Mouse (Mus musculus): ENCODE measurements around the gene Mmd2. TPM values are rescaled to one million over a fixed set of nuclear protein-coding genes. Genes with fewer than 3 reads are reported as not detected.

Mmd2 gene
- total RNA-seq, 2 experiments from 2014 or later = not detected

DNA sequence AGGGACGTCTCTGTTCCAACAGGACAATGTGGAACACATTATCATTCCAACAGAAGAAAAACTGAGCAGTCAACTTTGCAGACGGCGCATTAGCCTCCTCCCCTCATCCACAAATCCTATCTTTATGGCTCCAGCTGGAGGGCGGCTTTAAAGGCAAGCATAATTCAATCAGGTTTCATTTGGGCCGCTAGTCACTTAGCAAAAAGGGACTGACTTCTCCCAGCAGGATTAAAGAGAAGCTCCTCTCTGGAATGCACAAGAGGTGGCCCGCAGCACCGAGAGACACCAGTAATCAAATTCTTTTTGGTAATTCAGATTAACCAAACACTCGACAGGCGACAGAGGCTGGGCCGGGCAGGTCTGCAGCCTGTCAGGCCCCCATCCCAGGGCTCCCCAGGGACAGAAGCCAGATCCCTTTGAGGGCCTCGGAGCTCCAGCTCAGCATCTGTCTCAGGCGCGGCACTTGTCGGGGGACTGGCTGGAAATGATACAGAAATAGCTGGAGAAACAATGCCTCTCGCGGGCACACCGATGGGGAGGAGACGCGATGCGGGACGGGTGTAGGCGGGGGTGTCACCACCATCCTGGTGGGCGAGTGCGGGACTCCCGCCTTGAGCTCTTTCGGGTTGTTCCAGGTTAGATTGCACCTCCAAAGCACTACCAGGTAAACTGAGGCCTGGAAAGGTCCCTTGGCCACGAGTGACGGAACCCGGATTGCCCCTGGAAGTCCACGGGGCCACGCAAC lies 58.5 kb downstream of the Mmd2 start:
- no peak for ATAC-seq (ENCODE audit: poor library complexity, severe bottlenecking)

DNA sequence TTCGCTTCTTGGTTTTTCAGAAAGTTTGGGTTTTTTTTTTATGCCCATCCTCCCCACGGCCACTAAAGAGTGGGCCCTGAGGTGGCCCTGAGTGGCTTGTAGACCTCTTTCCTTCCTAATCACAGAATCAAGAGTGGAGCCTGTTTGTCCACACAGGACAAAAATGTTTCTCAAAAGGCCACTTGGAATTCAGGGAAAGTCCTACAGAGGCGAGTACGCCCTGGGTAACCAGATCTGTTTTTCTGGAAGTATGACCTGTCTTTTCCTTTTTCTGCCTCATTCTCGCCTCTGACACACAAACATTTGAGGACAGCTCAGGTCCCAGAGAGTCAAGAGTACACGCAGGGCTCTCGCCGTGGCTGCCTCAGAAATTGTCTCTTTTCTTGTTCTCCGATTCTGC lies 59.2 kb downstream of the Mmd2 start:
- ATAC-seq (ENCODE audit: poor library complexity, severe bottlenecking) = no peak

DNA sequence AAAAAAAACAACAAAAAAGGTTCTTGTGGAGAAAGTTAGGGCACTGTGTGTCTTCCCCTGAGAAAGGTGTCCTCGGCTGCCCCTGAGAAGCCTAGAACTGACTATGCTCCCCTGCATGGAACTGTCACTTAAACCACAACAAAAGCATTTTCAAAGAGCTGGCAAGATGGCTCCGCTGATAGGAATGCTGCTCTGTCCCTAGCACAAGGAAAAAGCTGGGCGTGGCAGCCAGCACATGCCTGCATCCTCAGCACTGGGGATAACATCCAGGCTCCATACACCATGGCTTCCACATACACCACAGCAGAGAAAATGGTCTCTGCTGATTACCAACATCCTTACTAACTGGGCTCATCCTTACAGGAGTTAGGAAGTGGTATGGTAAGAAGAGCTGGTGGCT lies 61.5 kb downstream of the Mmd2 start:
- ATAC-seq (ENCODE audit: poor library complexity, severe bottlenecking) = no peak

DNA sequence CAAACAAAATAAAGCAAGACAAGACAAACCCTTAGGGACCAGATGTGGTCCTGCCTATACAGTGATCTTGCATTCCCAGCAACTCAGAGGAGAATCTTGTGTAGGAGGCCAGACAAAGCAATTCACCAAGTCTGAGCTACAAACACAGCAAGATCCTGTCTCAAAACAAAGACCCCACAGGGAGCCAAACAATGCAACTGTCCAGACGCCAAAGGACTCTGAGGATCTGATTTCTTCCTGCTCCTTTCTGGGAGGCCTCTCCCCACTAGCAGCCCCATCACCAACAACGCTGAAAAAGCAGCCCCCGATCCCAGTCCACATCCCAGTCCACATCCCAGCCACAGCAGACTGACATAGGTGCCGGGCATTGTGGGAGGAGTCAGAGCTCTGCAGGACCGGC lies 62.3 kb downstream of the Mmd2 start:
- no peak for ATAC-seq (ENCODE audit: poor library complexity, severe bottlenecking)

DNA sequence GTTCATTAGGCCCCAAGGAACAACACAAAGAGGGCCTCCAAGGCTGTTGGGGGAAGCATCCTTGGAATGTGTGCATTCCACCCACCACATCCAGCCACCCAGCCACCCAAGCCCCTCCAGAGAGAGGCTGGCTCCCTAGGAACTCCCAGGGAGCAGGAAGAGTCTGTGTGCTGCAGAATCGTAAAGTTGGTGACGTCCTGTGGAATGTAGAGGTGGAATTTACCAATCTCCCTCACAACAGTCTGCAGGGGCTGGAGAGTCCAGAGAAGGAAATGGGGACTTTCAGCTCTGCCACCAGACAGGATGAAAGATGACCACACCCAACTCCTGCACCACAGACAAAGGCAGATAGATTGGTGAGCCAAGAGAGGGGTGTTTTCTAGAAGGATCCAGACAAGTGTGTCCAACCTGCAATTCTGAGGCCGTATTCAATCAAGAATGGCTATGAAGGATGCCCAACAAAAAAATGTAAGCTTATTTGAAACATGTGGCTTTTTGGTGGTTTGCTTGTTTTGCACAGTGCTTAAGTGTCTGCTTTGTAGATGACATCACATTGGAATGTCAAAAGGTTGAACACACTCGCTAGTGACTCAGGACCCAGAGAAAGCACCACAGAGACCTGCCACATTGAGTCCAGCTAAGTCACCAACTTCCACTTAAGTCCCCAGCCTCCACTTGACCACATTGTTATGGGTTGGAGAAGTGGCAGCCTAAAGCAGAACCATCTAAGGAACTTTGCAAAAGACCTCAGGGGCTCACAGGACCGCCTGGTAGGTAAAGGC lies 63.4 kb downstream of the Mmd2 start:
- no peak for ATAC-seq (ENCODE audit: poor library complexity, severe bottlenecking)

DNA sequence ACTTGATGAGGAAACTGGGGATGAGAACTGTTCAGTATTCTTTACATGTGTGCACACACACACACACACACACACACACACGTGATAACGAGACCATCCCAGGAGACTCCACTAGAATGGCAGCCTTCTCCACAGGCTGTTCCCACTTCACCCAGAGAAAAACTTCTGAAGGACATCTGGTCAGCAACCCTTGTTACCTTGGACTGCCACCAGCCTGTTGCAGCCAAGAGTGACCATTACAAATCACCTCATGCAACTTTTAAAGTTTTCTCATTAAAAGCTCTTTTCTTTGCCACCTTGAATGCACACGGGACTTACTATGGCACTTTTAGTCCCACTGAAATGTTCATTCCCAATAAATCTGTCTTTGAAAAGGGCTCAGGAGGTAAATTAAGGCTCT lies 71.3 kb downstream of the Mmd2 start:
- no peak for ATAC-seq (ENCODE audit: poor library complexity, severe bottlenecking)

DNA sequence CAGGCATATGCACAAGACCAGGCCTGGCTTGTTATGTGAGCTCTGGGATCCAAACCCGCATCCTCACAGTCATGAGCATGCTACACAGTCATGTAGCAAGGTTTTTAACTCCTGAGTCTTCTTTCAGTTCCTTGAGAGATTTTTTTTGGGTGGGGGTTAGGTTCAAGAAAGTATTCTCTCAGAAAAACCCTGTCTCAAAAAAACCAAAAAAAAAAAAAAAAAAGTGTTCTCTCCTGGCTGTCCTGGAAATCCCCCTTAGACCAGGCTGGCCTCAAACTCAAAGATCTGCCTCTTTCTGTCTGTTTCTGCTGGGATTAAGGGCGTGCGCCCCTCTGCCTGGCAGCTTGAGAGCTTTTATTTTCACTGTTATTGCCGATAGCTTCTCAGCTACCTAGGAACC lies 73.2 kb downstream of the Mmd2 start:
- ATAC-seq (ENCODE audit: poor library complexity, severe bottlenecking) = no peak

DNA sequence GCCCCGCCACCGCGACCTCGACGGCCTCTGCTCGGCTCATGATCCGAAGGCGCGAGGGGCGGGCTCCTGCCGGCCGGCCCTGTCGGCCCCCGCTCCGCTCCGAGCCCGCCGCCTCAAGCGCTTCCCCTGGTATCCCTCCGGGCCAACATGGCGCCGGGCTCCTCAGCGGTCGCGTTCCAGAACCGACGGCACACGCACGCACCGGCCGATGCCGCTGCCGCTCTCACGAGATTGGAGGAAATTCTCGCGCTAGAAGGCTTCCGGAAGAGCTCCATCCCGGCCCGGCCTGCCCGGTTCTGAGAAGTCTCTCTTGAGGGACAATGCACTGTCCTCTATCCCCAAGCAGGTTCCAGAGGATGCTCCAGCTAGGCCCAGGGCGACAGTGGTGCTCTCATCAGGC lies 78.7 kb downstream of the Mmd2 start, which contains the start of gene Papolb:
Gene Papolb, minus strand, starts transcription at position 162 of the 400 bp plus-strand sequence.
- no peak for ATAC-seq (ENCODE audit: poor library complexity, severe bottlenecking)

DNA sequence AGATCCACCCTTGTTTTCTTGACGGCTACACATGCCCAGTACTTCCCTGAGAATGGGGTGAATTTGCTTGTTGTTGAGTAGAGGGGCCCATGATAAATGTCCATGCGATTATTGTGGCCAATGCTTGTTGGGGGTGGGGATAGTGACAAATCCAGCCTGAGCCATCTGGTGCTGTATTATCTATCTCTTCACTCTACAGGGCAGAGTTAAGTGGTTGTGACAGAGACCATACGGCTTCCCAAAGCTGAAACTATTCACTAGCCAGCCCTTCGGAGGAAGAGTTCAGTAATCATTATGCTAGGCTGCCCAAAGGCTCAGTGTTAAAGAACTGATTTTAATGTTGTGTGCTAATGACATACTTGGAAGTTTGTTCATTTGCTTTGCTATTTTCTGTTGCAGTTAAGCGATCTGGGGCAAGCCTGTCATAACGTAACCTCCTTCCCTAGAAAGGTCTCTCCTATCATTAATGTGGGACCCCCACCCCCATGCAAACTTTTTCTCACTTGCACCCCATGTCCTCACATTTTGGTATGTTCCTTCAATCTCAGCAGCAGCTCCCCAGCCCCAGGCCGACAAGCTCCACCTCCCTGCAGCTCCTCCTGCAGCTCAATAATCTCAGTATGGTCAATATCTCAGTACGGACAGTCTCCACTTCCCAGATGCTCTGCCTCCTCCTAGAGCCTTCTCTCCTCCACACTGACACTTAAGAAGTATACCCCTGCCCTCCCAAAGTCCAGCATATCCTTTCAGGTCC lies 83.7 kb downstream of the Mmd2 start:
- no peak for ATAC-seq (ENCODE audit: poor library complexity, severe bottlenecking)

DNA sequence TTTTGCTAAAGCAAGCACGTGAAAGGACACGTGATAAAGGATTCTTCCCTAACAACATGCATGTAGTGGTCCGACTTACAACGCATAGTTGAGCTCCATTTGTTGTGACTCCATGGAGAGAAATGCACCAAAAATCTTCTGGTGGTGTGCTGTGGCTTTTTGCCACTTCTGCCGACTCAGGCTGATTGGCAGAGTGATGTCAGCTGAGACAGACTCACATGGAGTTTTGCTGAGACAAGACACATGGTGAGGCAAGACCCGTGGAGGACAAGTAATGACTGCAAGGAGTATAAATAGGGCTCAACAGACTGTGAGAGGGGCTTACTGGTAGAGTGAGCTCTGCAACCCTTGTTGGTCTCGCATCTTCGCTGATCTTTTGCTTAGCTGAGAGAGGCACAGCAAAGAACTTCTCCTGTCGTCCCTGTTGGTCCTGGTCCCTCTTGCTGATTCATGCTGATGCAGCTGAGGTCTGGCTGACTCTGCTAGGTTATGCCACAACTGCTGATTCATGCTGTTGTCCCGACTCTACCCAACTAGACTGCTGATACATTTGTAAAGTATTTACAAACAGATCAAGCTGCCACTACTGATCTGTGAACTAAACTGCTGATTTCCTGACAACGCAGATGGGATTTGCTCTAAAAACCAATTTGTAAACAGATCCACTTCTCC lies 87.3 kb downstream of the Mmd2 start:
- no peak for ATAC-seq (ENCODE audit: poor library complexity, severe bottlenecking)

DNA sequence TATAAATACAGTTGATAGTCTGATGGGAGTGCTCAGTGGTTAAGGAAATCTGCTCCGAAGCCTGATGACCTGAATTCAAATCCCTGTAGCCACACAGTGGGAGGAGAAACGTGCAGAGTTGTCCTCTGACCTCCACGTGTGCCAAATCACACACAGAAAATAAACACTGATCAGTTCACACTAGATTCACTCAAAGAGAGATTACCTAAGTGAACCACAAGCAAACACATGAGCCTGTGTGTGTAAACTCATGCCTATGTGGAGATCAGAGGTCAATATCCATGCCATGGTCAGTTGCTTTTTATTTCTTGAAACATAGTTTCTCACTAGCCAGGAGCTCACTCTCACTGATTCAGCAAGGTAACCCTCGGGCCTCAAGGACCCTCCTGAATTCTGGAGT lies 88.2 kb downstream of the Mmd2 start:
- ATAC-seq (ENCODE audit: poor library complexity, severe bottlenecking) = no peak

DNA sequence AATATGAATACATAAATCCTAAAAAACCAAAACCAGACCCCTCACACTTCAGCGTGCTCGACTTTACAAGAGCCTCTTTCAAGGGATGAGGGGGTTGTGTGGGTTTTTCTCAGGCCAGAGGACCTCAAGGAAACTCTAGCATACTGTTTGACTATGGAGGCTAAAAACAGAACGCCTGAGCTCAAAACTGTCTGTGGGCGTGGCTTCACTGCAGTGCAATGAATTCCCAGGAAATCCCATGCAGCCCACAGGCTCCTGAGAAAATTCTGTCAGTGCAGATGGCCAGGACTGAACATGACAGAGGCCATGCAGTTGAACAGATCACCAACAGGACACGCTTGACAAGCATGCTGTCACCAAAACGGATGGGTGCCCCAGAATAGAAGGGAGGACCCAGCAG lies 89.6 kb downstream of the Mmd2 start:
- ATAC-seq (ENCODE audit: poor library complexity, severe bottlenecking) = no peak

Other genes starting within 250 kb of the Mmd2 start
- 21.2 and 21.4 TPM in 2 replicates for gene Foxk1, start 207.3 kb downstream of the Mmd2 start, total RNA-seq (2015)
- gene Foxk1, start 207.3 kb downstream of the Mmd2 start, total RNA-seq (2017) = 14.5 and 19.0 TPM in 2 replicates
- gene Ap5z1, start 144.9 kb downstream of the Mmd2 start, total RNA-seq (2015) = 10.3 and 10.7 TPM in 2 replicates
- 9.3 and 10.0 TPM in 2 replicates for gene Ap5z1, start 144.9 kb downstream of the Mmd2 start, total RNA-seq (2017)
- gene Papolb, start 78.7 kb downstream of the Mmd2 start, total RNA-seq (2015) = not detected in 2 replicates
- not detected in 2 replicates for gene Papolb, start 78.7 kb downstream of the Mmd2 start, total RNA-seq (2017)
- gene Radil, start 57.7 kb downstream of the Mmd2 start, total RNA-seq (2015) = not detected in 2 replicates
- not detected in 2 replicates for gene Radil, start 57.7 kb downstream of the Mmd2 start, total RNA-seq (2017)
- gene Wipi2, start 18.9 kb upstream of the Mmd2 start, total RNA-seq (2015) = 15.0 and 16.9 TPM in 2 replicates
- 20.5 and 26.6 TPM in 2 replicates for gene Wipi2, start 18.9 kb upstream of the Mmd2 start, total RNA-seq (2017)
- gene Slc29a4, start 83.7 kb upstream of the Mmd2 start, total RNA-seq (2015) = not detected in 2 replicates
- gene Slc29a4, start 83.7 kb upstream of the Mmd2 start, total RNA-seq (2017) = not detected in 2 replicates
- gene Tnrc18, start 208.9 kb upstream of the Mmd2 start, total RNA-seq (2015) = 28.2 and 38.6 TPM in 2 replicates
- 20.0 and 20.4 TPM in 2 replicates for gene Tnrc18, start 208.9 kb upstream of the Mmd2 start, total RNA-seq (2017)